Mouse (Mus musculus) frontal cortex, adult 2 months (tissue): ENCODE data around the gene Cpsf4l. TPM values are rescaled to one million over a fixed set of nuclear protein-coding genes. Genes with fewer than 3 reads are reported as not detected.
A peak's percentile ranks its signal among the peaks of the same experiment; 100 is the strongest.

Experiments used
- DNase-seq, 2 experiments: peaks; one replicate each; pipeline ENCODE4 v3.0.0; 2022; ENCODE audit warnings: low spot score in 1 of 2; ENCODE audit errors: extremely low spot score in 1 of 2
- polyA plus RNA-seq: library from polyadenylated mRNA; depleted of rRNA; stranded (reverse); fragments of >200 nt; gene quantifications from 2 replicates; pipeline ENCODE4 v1.2.3, GENCODE M21; 2012; rRNA removed

The Cpsf4l gene
- polyA plus RNA-seq = 0.22 TPM in 1 of 2 replicates, not detected in the other

GRCm38 (mm10) chr11:113709731-113710256, at the start of gene Cpsf4l:
Gene Cpsf4l (minus strand): TSS chr11:113710017.
- DNase-seq = no peak

DNA sequence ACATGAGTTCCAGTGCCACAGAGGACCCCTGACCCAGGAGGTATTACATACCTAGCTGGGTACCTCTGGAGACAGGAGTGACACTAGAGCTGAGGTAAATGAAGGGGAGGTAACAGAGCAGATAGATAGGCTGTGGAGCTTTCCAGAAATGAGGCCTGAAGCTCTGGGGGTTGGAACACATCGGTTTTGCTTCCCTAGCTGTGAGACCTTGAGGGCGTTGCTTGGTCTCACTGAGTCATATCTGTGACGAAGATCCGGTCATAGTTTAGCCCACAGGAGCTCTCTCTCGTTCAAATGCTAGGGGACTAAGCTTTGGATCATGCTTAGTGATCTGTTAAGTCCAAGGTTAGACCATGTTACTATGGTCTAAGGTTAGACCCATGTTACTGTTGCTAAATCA, 49.0 kb upstream of the Cpsf4l start:
- no peak for DNase-seq

- no peak for DNase-seq
These were observed 46.8 kb upstream of the Cpsf4l start for GRCm38 (mm10) chr11:113756578-113756977.

DNA sequence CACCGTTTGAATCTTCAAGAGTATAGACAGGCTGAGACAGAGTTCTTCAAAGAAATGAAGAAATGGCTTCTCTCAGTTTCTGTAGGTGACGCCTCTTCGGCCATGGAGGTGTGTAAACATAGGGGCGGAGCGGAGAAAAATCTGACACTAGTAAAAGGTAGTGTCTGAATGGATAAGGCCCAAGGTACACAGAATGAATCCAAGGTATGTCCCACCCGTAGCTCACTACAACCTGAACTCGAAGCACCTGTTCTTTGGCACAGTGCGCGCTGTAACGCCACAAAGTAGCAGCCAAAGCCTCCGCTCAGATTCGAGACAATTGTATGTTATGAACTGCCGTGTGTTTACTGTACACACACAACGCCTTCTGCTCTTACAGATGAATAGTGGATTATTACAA, 46.1 kb upstream of the Cpsf4l start:
- DNase-seq = no peak

DNA sequence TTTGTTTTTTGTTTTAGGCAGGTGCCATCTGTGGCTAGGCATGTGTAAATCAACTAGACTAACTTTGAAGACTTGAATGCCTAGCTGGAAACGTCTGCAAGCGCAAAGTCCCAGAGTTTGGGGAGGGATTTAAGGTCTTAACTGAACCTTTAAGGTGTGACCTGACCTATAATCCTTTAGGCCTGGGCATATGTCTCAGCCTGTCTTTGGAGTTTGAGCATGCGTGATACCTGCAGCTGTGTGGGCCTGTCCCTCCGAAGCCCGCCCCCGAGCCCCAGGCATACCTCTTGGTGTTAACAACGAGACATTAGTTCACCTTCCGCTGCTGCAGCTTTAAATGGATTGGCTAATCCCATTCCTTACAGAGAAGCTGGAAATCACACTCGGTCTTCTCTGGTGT, 45.0 kb upstream of the Cpsf4l start:
- DNase-seq = no peak

GRCm38 (mm10) chr11:113752685-113753430, 43.0 kb upstream of the Cpsf4l start:
- DNase-seq = no peak

- no peak for DNase-seq
These were observed 42.4 kb upstream of the Cpsf4l start for GRCm38 (mm10) chr11:113752158-113752661.

DNA sequence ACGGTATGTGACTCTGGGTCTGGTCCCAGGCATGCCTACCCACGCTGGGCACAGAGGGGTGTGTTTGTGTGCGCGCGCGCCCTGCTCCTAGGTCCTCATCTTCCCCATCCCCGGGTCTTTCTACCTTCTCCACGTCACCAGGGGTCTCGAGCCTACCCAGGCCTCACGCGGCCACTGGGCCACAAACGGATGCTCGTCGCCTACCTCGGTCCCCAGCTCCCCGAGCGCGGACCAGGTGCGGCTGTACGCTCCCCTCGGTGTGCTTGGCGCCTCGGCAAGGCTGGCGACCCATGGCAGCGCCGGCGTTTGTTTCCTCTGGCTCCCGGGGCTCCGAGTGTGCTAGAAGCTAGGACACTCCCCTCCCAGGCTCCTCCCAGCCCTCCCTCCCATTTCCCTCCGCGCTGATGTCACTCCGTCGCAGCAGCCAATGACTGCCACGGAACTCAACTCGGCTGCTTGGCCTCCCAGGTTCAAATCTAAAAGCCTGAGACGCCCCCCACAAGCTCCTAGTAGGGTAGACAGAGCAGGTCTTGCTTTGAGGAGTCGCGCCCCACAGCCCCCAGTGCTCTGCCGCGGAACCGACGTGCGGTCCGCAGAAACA, 41.8 kb upstream of the Cpsf4l start, which contains the start of gene Cdc42ep4:
TSS of gene Cdc42ep4 (minus strand) at position 398 of the 601 bp plus-strand sequence.
- DNase-seq = peak; percentile 38 to 77

GRCm38 (mm10) chr11:113750571-113751483, 41.0 kb upstream of the Cpsf4l start:
- peak in 1 of 2 experiments; percentile 52 for DNase-seq

DNA sequence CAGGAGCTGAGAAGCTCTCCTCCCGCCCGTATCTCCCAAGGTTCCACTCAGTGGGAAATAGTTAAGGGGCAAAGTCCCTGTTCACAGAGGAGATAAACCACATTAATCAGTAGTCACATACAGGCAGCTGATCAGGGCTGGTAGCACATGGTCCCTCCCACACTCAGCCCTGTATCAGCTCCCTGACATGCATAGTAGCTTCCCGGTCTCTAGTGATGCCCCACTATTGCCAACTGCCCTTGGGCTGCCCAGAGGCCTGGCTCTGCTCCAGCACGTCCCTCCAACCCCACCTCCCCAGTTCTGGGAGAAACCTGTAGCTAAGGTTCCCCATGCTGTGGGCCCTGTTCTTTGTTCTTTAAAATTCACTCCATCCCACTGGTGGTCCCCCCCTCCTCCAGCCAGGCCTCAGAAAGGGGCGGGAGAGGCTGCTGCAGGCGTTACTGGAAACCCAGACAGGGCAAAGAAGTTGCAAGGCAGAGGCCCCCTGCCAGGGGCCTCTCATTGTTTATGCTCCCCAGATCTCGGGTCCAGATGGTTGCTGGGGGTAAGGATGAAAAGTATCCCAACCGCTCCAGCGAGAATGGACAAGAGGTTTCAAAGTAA, 40.0 kb upstream of the Cpsf4l start:
- DNase-seq = no peak

DNA sequence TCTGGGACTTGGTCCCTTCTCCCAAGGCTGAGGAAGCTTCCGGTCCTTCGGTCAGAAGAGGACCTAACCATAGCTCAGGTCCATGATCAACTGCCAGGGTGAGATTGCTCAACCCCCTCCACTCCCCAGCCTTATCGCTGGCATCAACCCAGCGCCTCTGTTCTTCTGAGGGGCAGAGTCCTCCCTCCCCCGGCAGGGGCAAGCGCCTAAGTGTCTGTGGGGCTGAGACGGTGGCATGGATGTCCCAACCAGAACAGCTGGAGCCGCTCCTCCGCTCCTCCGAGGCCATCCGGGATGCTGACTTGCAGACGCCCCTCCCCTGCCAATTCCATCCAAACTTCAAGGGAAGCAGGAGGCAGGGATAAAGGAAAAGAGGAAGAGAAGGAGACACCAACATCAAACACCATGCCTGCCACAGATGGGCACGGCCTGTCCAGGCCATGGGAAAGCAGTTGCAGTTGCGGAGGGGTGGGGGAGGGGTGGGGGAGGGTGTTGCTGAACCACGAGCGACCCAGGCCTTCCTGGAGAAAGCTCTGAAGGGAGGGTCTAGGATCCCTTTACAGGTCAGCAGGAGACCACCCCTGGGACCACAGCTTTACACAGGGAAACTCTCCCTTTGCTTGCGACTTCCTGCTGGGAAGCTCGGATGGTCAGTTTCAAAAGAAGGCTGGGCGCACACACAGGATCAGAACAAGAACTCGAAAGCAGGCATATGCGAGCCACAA, 39.1 kb upstream of the Cpsf4l start:
- DNase-seq = no peak

- no peak for DNase-seq
These were observed 38.0 kb upstream of the Cpsf4l start for GRCm38 (mm10) chr11:113747725-113748380.

- no peak for DNase-seq
These were observed 37.2 kb upstream of the Cpsf4l start for GRCm38 (mm10) chr11:113747056-113747455.

- DNase-seq = no peak
These were observed 36.1 kb upstream of the Cpsf4l start for GRCm38 (mm10) chr11:113745961-113746360.

DNA sequence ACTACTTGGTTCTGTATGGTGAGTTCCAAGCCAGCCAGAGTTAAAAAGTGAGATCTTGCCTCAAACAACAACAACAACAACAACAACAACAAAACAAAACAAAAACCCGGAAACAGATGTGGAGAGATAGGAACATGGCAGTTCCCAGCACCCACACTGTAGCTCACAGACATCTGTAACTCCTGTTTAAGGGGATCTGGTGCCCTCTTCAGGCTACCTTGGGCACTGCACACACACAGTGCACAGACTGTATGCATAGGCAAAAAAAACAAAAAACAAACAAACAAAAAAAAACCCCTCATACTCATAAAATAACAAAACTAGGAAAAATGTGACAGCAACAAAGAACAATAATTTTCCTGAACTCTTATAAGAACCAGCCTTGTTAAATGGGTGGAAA, 33.2 kb upstream of the Cpsf4l start:
- DNase-seq = no peak

- no peak for DNase-seq
These were observed 30.3 kb upstream of the Cpsf4l start for GRCm38 (mm10) chr11:113740100-113740499.

GRCm38 (mm10) chr11:113739213-113739612, 29.4 kb upstream of the Cpsf4l start:
- DNase-seq = no peak

DNA sequence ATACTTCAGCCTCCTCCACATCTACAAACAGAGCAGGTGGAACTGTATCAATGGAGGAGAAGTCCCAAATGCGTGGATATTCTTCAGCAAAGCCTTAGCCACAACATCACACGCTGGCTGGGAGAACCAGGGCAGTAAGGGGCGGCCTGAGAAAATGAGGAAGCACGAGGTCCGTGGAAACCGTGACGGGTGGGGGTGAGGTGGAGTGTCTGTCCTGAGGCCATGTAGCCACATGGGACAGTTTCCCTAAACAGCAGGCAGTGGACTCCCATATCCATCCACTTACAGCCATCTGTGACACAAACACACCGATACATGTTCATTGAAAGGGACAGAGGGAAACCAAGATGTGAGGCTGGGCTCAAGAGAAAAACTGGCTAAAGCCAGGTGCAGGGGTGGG, 28.1 kb upstream of the Cpsf4l start:
- DNase-seq = no peak

DNA sequence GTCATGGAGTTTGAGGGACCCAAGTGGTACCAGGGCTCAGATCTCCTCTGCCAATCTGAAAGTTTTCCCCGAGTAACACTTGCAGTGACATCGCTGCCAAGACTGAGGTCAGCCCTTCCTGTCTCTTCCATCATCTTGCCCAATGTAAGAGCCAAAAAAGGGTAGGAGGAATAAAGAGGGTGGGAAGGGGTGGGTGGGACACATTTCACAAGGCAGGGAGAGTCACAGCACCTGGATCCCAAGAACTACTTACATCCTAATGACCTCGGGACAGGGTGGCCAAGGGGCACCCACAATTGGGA, 27.7 kb upstream of the Cpsf4l start:
- DNase-seq = no peak
